Mouse (Mus musculus) kidney, postnatal 14 days (tissue): ENCODE measurements around the gene Slc25a13.

Source experiments
- DNase-seq: peaks from one replicate; pipeline ENCODE4 v3.0.0; 2022; ENCODE audit warnings: mixed read lengths

Gene Slc25a13

DNA sequence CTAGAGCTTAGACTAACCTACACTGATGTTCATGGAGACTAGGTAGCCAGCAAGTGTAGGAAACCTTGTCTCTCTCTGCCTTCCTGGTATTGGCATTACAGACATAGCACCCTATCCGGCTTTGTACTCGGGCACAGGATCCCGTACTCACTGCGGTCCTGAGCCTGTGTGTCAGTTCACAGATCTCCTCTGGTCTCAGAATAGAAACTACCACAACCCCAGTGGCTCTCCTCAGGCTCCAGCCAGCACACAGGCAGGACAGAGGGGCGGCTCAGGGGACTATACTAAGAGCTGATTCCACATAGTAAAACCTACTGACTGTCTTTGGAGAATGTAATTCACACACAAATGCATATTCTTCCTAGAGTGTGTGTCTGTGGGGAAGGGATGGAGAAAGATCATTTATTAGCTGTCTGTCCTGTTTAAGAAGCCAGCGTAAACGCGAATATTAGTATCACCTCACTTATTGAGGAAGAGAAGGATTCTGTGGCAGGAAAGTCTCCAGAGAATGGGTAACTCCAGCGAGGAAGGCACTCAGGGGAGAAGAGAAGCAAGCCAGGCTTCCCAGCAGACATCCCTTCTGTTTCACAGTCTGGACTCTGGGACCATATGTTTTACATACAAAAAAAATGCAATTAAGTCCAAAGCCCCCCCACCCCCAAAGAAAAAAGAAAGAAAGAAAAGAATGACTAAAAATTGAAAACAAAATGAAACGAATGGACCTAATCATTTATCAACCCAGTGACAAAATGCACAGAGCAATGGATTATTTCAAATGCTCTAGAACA, 49.4 kb downstream of the Slc25a13 start:
- DNase-seq: no peak

DNA sequence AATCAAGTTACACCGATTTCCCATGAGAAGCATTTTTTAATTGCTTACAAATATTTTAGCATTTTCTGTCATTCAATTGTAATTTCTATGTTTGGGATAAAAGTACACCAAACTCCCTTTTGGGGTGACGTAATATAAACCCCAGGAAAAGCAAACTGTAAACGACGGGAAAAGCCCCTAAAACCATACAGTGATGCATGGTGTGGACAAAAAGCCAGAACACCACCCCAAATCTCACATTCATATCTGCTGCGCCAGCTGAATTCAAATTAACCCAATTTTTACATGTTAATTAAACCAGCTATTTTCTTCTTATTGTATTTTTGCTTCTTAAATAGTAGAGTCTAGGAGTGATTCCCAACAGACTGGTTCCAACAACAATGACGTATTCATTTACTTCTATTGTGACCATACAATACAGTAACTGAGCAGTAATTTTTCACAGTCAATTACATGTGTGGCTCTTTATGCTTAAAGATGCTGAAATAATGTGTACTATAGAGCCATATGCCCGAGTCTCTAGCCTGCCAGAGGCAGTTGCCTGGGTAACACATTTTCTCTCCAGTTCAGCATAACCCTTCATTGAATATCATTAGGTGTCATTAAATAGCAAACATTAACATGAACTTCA, 53.9 kb downstream of the Slc25a13 start:
- DNase-seq: no peak

DNA sequence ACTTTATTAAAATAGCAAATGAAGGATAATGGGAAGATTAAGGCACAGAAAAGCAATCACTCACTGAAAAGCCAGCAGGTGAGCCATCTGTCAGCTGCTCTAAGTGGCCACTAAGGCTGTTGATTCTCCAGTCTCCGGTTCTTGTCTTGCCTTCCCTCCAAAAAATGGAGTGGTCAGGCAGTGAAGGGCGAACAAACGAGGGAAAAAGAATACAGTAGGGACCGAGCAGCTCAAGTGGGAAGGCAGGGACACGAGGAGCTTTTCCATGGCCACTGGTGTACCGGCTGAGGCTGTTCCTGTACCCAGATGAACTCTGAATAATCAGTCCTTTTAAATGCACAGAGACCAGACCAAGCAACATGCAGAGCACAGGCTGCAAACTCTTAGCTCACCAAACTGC, 54.8 kb downstream of the Slc25a13 start:
- no peak for DNase-seq

DNA sequence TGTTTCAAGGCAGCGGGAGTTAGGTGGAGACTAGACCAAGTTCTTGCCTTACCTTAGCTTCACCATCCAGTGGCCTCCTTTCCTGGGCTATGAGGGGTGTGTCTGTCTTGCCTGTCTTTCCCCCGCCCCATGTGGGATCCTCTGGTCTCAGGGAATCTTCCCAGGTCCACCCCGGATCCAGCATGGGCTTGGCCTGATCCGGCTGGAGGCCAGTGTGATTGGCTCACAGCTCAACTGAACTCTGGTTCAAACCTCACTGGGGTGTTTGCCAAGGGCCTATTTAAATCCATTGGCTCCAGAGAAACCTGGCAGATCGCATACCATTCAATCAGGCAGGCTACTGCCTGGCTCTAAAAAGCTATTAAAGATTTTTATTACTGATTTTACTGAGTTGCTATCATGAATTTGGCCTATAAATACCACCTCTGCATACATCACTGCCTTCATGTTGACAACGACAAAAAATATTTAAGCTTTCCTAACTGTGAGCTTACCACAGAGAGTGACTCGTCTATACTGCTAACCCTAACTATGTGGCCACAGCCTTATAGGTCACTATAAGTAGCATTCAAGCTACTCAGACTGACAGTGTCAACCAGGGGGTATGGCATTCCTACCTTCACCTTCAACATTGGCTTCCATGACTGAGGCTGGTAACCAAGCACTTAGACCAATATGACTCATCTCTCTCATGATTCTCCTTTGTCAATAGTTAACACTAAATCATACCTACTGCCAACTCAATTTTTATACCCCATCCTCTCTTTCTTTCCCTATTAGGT, 56.1 kb downstream of the Slc25a13 start:
- DNase-seq: peak; percentile 31

DNA sequence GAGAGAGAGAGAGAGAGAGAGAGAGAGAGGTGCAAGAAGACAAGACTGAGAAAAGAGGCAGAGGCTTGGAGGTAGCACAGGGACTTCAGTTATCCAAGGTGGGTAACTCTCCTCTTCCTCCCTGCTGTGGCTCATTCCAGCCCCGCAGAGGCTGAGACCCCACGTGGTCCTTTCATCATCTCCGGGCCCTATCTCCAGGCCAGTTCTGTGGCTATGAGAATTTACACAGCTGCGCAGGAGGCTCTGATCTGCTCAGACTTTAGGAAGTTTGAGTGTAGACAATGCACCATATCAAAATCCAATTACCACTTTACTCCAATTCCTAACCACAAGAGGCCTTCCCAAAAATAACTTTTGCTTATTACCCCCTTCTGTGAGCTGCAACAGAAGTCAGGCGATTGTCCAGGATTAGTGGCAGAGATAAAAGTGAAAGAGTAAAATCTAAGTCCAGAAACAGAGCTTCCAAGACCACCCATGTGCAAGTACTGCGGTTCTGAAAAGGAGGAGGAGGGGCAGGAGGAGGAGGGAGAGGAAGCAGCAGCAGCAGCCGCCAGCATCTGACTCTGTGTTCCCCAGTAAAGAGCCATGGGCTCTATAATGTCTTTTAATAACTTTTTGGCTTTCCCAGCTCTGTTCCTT, 57.6 kb downstream of the Slc25a13 start:
- DNase-seq: no peak

DNA sequence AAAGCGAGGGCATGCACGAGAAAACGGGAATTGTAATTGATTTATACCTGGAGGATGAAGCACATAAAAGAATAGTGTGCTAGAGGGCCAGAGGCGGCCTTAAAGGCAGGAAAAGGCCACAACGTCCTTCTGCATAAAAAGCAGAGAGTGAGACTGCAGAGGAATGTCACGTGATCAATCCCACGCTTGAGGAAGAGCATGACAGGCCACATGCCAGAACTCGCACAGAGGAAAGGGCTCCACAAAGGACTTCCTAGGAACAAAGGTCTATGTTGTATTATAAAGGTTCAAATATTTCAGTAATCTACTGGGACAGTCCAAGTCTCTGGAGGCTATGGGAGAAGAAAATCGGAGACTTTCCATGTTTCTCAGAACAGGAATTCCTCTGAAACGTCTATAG, 63.5 kb downstream of the Slc25a13 start:
- DNase-seq: peak; percentile 49

DNA sequence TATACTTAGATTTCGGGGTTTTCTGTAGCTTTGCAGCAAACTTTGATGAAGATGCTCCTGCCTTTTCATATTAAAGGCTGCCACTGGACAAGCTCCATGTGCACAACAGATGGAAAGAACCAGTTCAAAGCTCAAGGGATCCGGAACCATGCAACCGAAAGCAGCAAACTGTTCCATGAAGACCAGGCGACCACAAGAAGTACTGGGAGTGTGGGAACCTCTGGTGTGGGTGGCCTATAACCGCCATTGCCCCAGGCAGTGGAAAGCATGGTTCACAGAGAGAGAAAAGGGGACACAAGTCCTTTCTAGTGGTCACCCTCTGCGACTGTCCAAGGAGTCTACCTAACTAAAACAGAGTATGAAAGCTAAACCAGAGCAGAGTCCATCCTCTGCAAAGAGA, 66.2 kb downstream of the Slc25a13 start:
- DNase-seq: no peak

DNA sequence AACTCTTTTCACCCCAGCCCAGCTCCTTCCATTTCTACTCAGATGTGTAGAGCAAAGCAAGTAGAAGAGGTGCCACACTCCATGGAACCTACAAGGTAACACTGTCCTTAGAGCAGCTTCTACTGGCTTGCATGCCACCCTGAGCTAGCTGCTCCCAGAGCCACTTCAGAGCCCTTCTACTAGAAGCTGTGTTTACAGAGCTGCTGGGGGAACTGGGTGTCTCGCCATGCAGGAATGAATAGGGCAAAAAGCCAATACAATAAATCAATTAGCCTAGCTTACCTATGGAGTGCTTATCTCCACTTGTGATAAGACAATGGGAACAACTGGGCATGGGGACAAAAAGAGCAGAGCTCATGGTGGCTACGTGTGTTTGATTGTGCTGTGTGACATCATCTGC, 67.2 kb downstream of the Slc25a13 start:
- DNase-seq: no peak

DNA sequence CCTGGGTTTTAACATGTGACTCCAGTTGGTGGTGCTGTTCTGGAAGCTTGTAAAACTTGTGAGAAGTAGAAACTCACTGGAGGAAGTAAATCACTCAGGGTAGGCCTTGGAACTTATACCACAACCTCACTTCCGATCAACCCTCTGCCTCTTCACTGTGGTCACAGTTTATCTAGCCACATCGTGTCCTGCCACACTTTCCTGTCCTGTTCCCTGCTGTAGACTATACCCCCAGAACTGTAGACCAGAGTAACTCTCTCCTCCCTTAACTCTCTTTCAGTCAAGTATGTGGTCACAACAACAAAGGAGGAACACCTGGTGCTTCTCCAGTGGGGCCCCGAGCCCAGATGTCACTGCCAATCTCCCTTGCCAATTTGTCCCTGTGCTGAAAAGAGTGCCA, 67.6 kb downstream of the Slc25a13 start:
- no peak for DNase-seq

DNA sequence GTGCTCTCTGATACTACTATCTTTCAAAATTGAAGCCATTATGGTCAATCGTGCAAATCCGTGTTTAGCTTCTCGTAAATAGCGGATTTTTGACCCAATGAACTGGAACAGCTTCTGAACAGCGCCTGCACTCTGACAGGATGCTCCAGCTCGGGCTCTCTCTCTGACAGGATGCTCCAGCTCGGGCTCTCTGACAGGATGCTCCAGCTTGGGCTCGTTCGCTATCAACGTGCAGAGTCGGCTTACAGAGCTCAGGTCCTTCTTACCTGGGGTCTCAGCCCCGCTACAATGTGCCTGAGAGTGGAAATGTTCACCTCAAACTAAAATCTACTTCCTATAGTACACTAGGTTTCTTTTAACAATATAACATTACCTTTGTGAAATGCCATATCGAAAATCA, 71.6 kb downstream of the Slc25a13 start:
- no peak for DNase-seq

DNA sequence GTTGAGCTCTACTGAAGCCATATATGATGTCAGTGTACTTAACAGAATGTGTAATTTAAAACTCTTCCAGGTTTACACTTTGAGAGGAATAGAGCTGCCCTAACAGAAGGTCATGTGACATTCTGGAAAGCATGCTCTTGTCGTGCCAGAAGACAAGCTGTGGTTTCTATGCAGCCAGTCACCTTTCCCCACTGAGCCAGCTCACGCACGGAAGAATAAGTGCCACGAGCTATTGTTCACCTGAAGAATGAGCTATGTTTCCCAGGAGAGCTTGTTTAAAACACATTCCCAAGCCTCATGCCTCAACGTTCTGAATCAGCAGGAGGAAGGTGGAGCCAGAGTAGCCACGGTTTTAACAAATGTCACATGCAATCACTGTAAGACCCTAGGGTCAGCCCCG, 73.4 kb downstream of the Slc25a13 start:
- no peak for DNase-seq

DNA sequence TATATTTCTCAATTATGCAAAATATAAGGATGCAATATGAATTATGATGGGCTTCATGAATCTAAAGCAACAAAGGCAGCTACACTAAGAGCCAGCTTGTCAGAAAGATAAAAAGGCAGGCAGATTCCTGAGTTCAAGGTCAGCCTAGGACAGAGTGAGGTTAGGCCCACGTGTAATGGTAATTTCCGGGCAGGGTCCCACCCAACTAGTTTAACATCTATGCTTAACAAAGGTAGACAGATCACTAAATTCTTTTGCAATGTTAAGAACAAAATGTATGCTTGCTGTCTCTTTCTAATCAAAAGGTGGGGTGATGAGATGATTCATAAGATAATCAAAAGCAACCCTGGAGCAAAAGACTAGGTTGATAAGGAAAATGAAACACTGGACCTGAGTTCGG, 76.6 kb downstream of the Slc25a13 start:
- no peak for DNase-seq

DNA sequence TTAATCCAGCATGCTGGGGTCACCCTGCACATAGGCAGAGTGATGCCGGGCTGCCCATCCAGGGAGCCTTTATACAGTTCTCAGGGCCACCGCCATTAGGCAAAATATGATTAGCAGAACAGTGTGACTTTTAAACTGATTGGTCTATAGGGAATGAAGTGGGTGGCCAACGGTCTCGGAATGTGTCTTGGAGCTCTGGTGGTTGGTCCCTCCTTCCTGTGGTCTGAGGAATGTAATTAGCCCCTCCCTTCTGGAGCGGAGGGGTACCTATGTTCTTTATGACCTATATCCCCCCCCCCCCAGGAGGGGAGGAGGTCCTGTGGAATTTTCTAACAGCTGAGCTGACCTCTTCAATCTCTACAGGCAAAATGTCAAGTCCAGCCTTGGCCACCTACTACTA, 77.9 kb downstream of the Slc25a13 start:
- DNase-seq: no peak

DNA sequence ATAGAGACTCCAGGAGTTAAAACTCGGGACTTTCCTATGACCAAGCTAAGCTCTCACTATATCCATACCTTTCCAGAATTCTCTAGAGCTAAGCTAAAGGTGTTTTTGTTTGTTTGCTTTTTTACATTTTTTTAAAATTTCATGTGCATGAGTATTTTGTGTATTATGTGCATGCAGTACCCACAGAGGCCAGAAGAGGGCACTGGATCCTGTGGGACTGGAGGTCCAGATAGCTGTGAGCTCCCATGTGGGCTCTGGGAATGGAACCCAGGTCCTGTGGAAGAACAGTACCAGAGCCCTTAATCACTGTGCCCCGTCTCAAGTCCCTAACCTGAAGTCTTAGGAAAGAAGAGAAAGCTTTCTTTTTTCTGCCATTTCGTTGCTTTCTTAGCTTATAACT, 80.2 kb downstream of the Slc25a13 start:
- DNase-seq: no peak

DNA sequence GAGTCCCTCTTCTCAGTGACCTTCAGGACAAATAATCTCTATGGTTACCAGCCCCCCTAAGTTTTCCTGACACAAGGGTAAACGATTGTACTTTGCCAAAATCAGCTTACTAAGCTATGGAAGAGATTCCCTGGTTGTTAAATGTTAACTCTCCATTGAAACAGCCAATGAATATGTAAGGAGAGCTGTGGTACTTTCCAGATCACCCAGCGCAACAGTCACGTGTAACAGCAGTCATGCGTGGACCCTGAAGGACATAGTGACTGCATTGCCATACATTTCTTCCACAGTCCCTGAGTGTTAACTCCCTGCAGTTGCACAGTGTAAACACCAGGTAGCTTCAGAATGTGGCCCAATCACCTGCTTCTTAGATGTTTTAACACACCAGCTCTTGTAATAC, 82.0 kb downstream of the Slc25a13 start:
- DNase-seq: peak; percentile 76

DNA sequence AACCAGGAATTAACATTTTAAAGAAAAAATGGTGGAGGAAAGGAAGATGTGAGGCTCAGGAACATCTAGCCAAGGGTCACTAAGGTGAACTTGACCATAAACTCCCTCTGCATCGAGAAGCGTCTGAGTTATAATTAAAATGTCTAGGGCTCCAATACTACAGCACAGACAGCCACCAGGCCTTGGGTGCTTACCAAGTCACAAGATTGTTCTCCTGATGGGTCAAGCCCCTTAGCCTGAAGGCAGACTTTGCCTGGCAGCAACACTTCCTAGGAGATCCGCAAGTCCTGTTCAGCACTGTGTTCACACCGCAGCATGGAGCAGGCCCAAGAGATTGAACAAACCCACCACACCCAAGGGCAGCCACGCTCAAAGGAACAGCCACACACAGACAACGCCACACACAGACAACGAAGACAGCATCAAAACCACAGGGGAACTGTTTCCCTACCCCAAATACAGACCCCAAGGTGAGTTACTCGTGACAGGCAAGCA, 83.4 kb downstream of the Slc25a13 start:
- DNase-seq: no peak

DNA sequence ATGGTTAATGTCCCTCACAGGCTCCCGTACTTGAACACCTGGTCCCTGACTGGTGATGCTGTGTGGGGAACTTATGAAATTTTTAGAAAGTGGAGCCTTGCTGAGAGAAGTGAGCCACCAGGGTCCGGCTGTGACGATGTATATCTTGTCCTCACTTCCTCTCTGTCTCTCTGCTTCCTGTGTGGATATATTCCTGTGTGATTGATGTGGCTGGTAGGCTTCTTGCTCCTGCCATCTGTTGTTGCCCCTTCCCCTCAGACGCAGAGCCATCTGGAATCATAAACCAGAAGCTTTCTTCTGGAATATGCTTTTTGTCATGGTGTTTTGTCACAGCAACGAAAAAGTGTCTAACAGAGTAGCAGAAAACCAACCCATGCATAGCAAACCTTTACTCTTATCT, 84.9 kb downstream of the Slc25a13 start:
- DNase-seq: no peak

DNA sequence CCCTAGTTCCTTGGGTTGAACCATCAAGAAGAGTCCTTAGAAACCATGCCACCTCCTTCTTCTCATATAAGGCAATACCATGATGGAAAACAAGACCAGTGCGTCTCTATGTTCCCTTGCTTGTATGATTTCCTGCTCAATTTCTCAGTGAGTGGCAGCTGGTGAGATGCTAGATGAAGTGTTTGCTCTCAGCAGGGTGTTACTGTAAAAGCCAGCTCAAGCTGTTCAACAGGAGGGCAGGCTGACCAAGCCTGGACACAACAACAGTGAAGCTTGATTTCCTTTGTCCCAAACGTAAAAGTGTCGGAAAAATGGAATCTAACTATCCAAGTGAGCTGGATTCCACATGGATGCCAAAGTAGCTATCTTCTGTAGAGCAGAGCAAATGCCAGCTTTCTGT, 91.4 kb downstream of the Slc25a13 start:
- no peak for DNase-seq

DNA sequence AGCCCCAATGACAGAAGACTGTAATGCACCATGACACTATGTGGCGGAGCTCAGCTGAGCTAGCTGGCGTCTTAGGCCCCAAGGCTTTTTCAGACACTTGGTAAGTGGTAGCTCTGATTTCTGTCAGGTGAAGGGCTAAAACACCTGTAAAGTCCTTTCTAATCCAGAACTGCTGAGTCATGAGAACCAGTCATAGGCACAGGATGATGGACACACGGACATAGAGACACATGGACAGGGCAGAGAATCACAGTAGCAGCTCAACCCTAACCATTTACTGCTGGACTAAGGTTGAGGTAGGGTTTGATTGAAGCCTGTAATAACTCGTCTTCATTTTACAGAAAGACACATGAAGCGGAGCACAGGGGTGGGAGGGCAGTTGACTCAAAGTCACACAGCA, 95.1 kb downstream of the Slc25a13 start:
- no peak for DNase-seq

DNA sequence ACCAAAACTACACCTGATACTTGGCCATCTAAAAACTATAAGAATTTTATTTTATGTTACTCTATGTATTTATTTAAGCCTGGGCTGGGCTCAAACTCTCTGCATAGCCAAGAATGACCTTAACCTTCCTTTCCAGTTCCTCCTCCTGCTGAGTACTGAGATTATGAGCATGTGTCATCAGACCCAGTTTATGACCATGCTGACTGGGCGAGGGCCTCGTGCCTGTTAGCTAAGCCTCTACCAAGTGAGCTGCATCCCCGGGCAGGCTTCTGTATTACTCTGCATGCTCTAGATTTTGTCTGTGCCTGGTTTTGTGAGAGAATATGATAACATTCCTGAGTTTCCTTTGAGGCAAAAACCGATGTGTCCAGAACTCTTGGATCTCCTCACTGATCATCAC, 96.1 kb downstream of the Slc25a13 start:
- DNase-seq: no peak

DNA sequence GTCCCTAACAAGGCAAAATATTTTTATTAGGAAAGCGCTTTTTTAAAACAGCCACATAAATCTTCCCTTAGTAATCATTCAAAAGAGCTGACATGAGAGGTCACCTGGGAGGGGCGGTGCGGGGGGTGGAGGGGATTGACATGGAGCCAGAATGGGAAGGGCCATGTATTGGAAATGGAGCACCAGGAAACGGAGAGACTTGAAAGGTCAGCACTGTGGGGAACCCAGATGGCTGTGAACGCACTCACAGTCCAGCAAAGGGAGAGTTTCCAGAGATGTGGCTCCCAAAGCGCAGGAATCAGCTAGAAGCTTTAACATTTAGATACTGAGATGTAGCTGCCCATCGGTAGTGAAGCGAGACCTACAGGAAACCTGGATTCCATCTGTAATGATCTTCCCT, 101.2 kb downstream of the Slc25a13 start:
- DNase-seq: no peak

DNA sequence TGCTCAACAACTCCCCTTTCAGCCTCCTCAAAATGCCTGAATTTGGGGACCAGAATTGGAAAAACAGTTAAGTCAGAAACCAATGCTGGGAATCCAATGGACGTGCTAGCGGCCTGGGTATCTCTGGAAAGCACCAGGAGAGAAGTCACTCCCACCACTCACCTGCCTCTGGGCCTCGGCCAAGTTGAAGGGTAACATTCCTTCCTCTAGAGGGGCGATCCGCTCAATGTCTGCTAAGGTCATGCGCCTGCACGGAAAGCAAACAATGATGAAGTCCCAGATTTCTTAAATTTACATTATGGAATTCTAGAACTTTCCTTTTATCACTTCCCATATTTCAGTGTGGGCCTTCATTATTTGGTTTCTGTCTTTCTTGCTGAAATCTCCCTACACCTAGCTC, 103.2 kb downstream of the Slc25a13 start:
- no peak for DNase-seq

DNA sequence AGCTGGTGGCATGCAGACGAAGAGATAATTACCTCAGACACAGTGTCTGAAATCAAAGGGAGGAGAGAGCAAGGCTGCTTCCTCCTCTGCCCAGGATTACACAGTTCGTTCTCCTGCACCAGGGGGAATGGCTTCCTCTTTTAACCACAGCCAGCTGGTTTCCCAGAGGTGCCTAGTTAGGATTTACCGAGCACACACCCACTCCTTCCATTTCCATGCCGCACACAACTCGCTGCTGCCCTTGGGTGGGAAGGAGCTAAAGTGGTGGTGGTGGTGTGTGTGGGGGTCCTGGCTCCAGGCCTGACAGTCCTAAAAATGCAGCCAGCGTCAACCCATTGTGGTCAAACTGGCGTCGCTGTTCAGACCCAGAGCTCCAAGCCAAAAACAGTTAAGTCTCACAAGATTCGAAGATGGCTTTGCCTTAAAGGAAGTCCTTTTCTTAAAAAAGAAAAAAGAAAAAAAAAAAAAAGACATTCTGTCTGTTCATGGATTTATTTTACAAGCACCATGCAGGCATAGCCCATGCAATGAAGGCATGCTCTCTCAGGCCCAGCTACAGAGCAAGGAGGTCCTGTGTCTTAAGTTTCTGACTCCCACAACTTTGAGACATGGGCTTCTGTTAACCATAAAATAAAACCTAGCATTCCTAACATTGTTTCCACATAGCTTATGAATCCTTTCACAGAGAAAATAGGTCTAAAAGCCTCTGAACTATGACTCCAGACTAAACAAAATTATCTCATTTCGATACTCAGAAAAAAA, 104.0 kb downstream of the Slc25a13 start:
- no peak for DNase-seq
